Mouse (Mus musculus) lung, adult 2 months (tissue): ENCODE results near the gene Cym.

Experiments used
- CTCF ChIP-seq: fragments of 200-500 bp; IDR thresholded peaks from 2 replicates; pipeline ENCODE4 v1.5.1; 2011; ENCODE audit warnings: mild to moderate bottlenecking, low read length, control low read depth; ENCODE audit not compliant: insufficient read depth
- POLR2A ChIP-seq: fragments of 200-500 bp; IDR thresholded peaks from 2 replicates; pipeline ENCODE4 v1.6.1; 2011; ENCODE audit warnings: low read depth, mild to moderate bottlenecking, control low read depth, low read length, borderline replicate concordance; ENCODE audit errors: extremely low read depth

- no peak for TF ChIP-seq POLR2A
- TF ChIP-seq CTCF = no peak
Measured at GRCm38 (mm10) chr3:107182756-107183155, 38.8 kb downstream of the Cym start, which contains the start of gene Kcna10.
